Mouse (Mus musculus) hindbrain, embryonic 15.5 days (tissue): Measurements from ENCODE around the gene Ap1s2. TPM values are rescaled to one million over a fixed set of nuclear protein-coding genes. Genes with fewer than 3 reads are reported as not detected.

Source experiments
- ATAC-seq: fragments of 200-750 bp; cut with Nextera tagmentation; 2 replicates; pipeline ENCODE4 v1.8.0; 2017; ENCODE audit warnings: low read depth, moderate number of reproducible peaks, moderate TSS enrichment; ENCODE audit not compliant: low FRiP score
- H3K27ac ChIP-seq: fragments of 300-500 bp; sonication (generic); replicated peaks from 2 replicates; pipeline ENCODE4 v1.5.1; 2015; ENCODE audit warnings: mild to moderate bottlenecking, inconsistent platforms
- H3K27me3 ChIP-seq: fragments of 300-500 bp; sonication (generic); 2 replicates; pipeline ENCODE4 v1.6.1; 2015; ENCODE audit warnings: control low read depth, inconsistent platforms
- H3K36me3 ChIP-seq: fragments of 300-500 bp; sonication (generic); 2 replicates; pipeline ENCODE4 v1.6.1; 2015; ENCODE audit warnings: control low read depth, inconsistent platforms
- H3K4me1 ChIP-seq: fragments of 300-500 bp; sonication (generic); replicated peaks from 2 replicates; pipeline ENCODE4 v1.6.1; 2015; ENCODE audit warnings: control low read depth, inconsistent platforms
- H3K4me2 ChIP-seq: fragments of 300-500 bp; sonication (generic); 2 replicates; pipeline ENCODE4 v1.6.1; 2015; ENCODE audit warnings: moderate library complexity, mild to moderate bottlenecking, inconsistent platforms
- H3K4me3 ChIP-seq: fragments of 300-500 bp; sonication (generic); 2 replicates; pipeline ENCODE4 v1.5.1; 2015; ENCODE audit warnings: mild to moderate bottlenecking, inconsistent platforms
- H3K9ac ChIP-seq: fragments of 300-500 bp; sonication (generic); 2 replicates; pipeline ENCODE4 v1.6.1; 2015; ENCODE audit warnings: inconsistent platforms
- H3K9me3 ChIP-seq: fragments of 300-500 bp; sonication (generic); 2 replicates; pipeline ENCODE4 v1.6.1; 2016; ENCODE audit warnings: control low read depth, inconsistent platforms
- WGBS: fragments of 180-500 bp; shearing (Covaris S2); methylation state at CpG from one replicate; pipeline ENCODE4 v1.1.7; 2015; 5-methylcytosine and 5-hydroxymethylcytosine counted together
- polyA plus RNA-seq: library from polyadenylated mRNA; unstranded; fragments of >200 nt; fragmentation: Nextera tagmentation; extraction: Ambion mirVana; gene quantifications from 2 replicates; pipeline ENCODE4 v1.2.1, GENCODE M21; 2015

The Ap1s2 gene
- polyA plus RNA-seq, 1 experiment from 2014 or later = 123 TPM

DNA sequence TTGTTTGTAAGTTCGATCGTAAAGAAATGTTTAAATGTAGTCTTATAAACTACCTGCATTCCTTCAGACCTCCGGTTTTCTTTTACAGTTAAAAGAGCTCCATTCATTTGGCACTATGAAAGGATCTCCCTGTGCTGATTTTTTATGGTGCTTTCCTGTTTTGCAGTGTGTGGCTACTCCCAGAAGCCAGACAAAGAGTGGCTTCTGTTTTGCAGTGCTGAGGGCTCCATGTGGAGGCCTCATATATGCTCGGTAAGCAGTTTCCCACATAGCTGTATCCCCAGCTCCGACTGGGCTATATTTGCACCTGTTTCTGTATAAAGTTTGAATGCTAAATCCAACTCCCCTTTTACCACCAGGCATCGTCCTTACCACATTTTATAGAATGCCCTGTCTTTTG lies 73.3 kb downstream of the Ap1s2 start:
- no peak overlapping the region for H3K4me3 ChIP-seq
- 75% methylated on average over 6 of the region's 6 CpGs for WGBS
- no peak for ATAC-seq
- no peak overlapping the region for H3K27ac ChIP-seq
- no peaks in the 10 kb centered on the region for H3K9me3 ChIP-seq
- H3K36me3 ChIP-seq = no peaks in the 10 kb centered on the region
- no peak overlapping the region for H3K4me2 ChIP-seq
- H3K4me1 ChIP-seq = no peaks in the 10 kb centered on the region
- H3K27me3 ChIP-seq = no peaks in the 10 kb centered on the region
- H3K9ac ChIP-seq = no peak overlapping the region

Other genes starting within 250 kb of the Ap1s2 start
- gene Rnf138rt1, start 147.7 kb upstream of the Ap1s2 start, polyA plus RNA-seq = 4.0 and 4.1 TPM in 2 replicates
- 54.6 and 56.5 TPM in 2 replicates for gene Zrsr2, start 49.6 kb downstream of the Ap1s2 start, polyA plus RNA-seq
- gene Car5b, start 119.0 kb downstream of the Ap1s2 start, polyA plus RNA-seq = 0.49 and 0.96 TPM in 2 replicates
- 17.9 and 19.1 TPM in 2 replicates for gene Siah1b, start 167.5 kb downstream of the Ap1s2 start, polyA plus RNA-seq
- 0.12 and 0.23 TPM in 2 replicates for gene Cltrn, start 179.8 kb downstream of the Ap1s2 start, polyA plus RNA-seq
- gene Ace2, start 230.3 kb downstream of the Ap1s2 start, polyA plus RNA-seq = 0.43 and 0.46 TPM in 2 replicates